Mouse (Mus musculus) kidney, adult 11 months (tissue): ENCODE data around the gene Ets1.

ENCODE experiments used
- DNase-seq: peaks from one replicate; pipeline ENCODE4 v3.0.0; 2022

The Ets1 gene

DNA sequence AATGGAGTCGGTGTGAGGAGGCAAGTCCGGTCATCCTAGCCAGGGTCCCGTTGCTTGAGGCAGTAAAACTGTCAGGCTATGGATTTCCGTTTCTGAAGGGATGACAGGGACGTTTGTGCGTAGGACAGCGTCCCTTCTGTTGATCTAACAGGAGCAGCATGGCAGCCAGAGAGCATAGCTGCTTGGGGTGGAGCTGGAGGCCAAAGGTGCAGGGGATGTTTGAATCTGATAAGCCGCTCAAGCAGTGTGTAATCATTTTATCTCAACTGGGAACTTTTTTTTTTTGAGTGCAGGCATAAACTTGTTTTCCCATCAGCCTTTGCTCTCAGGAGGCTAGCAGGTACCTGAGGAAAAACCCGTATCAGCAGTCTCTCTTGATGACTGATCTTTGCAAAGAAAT is 95.8 kb downstream of the Ets1 start:
- DNase-seq: no peak

DNA sequence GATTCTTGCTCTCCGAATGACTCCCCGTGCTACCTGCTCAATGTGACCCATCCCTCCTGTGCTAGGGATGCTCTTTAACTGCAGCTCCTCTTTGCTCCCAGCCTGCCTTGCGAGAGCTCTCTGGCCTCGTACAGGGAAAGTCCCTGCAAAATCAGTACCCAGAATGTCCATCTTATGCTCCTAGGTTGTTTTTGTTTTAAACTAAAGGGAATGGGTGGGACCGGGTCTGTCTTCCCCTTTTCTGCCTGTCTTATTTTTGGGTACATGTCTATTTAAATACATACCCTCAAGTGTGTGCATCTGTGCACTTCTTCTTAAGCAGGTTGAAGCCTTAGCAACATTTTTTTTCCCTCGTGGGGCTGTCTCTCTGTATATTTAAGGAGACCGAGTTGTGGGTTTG is 99.0 kb downstream of the Ets1 start:
- DNase-seq: no peak

DNA sequence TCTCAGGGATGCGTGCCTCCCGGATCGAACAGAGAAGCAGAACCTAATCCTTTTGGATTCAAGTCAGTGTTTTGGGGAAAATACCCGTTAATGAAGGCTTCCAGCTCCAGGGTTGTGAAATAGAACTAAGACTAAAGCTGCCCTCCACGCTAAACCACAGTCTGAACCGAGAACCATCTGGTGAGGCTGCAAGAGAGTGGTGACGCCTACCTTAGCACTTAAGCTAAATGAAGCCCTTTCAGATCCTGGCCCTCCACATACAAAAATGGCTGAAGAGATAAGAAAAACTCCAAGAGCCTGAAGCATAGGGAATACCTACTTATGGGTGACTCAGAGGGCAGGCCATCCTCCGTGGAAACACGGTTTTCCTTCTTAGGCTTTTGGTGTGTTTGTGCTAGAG is 100.0 kb downstream of the Ets1 start:
- no peak for DNase-seq

DNA sequence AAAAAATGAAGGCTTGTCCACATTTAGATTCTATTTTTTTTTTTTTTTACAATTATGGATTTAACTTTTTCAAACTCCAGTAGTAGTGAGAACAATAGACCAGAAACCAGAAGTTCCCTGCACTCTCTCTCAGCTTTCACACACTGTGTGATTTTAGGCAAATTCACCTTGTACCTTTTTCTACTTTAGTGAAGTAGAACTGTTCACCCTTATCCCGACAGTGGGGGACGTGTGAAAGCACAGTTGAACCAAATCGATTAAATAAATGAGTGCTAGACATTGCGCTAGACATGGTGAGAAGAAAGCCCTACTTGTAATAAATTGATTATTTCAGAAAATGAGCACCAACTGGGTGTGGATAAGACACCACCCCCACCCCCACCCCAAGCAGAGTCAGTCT is 104.0 kb downstream of the Ets1 start:
- DNase-seq: no peak

DNA sequence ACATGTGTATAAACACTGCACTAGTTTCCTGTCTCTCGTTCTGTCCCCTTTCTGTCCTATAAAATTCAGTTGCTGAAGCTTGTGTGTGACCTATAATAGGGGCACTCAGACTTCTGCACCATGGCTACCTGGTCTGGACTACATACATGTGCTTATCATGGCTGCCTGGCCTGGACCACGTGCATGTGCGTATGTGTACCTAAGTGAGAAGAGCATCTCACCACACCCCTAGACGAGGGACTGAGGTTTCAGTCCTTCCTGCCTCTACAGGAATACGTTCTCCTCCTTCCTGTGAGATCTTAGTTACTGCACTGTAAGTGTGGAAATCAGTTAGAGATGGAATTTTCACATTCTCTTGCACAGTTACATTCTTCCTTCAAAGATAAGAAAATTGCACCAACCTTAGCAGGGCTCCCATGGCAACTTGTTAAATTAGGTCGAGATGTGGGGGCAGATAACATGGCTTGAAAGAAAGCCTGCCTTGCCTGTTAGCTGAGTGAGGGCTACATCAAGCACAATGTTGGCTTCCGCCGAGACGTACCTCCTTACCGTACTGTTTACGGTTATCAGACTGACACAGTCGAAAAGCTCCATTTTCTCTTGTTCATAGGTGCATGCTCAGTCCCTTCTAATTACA is 104.8 kb downstream of the Ets1 start:
- DNase-seq: no peak

- DNase-seq: no peak
These were observed 105.7 kb downstream of the Ets1 start for GRCm38 (mm10) chr9:32741681-32742080.

- DNase-seq: peak; percentile 50
These were observed 107.1 kb downstream of the Ets1 start for GRCm38 (mm10) chr9:32743157-32743556.

DNA sequence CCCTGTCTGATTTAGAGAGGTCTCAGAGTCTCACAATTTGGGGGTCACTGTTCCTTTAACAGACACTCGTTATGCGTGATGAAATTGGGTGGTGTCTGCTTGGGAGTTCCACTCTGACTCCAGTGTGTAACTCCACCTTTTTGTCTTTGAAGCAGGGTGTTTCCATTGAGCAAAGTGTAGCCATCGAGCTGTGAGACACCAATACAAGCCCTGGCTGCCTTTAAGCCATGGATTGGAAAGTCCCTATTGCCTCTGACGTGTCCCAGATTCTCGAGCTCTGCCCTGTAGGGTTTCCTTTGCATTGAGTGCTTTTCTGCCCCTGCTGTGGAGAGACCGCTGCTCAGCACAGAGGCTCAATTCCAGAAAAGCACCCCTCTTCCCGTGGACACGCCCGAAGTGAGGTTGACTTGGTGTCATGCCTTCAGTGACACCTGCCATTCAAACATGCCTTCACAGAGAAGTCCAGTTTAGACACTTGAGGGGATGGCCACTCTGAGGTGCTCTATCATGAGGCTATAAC is 107.7 kb downstream of the Ets1 start:
- DNase-seq: no peak

GRCm38 (mm10) chr9:32744288-32744687 is 108.3 kb downstream of the Ets1 start:
- DNase-seq: no peak

- no peak for DNase-seq
These were observed 109.2 kb downstream of the Ets1 start for GRCm38 (mm10) chr9:32745079-32745763.

- DNase-seq: no peak
These were observed 110.0 kb downstream of the Ets1 start for GRCm38 (mm10) chr9:32745998-32746397.

GRCm38 (mm10) chr9:32746615-32747014 is 110.6 kb downstream of the Ets1 start:
- DNase-seq: no peak

- peak; percentile 42 for DNase-seq
These were observed 111.6 kb downstream of the Ets1 start for GRCm38 (mm10) chr9:32747624-32748023.

GRCm38 (mm10) chr9:32748552-32748951 is 112.5 kb downstream of the Ets1 start:
- DNase-seq: no peak

DNA sequence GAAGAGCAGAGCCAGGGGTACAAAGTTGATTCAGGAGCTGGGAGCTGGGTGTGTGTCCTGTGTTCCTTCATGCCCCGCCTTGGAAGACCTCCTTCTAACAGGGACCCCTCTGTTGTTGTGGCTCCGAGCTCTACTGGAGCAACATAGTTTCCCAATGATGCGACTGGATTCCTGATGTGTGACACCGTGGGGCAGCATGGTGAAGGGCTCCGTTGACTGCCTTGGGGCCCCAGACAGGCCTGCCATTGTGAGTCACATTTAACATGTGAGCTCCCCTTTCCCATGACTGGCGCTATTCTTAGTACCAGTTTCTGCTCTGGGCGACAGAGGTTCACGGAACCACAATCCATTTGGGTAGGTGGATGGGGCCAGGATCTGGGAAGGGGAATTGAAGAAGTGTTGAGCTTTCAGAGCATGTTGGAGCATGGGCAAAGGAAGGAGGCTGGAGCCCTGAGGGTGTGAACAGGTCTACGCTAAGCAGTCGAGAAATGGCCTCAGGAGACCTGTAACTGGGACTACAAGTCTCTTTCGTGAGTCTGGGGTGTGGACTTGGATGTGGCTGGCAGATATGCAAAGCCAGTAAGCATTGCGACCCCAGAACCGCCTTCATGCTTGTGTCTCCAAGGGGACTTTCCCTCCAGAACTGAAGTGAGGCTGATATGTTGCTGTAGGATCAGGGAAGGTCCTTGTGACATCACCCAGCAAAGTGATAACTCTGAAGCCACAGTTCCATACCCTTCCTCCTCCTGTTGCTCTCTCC is 113.9 kb downstream of the Ets1 start:
- no peak for DNase-seq

- no peak for DNase-seq
These were observed 116.6 kb downstream of the Ets1 start for GRCm38 (mm10) chr9:32752602-32753001.

DNA sequence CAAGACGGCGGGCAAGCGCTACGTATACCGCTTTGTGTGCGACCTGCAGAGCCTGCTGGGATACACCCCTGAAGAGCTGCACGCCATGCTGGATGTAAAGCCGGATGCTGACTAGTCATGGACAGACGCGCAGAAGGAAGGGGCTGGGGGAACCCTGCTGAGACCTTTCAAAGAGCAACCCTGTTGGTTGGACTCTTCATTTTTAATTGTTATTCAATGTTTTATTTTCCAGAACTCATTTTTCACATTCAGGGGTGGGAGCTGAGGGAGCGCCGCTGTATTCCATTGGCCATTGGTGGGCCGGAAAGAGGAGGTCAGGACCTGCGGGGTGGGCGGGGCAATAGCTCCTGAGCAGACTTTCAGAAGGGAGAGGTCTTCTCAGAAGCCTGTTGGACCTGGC is 118.3 kb downstream of the Ets1 start:
- DNase-seq: no peak

DNA sequence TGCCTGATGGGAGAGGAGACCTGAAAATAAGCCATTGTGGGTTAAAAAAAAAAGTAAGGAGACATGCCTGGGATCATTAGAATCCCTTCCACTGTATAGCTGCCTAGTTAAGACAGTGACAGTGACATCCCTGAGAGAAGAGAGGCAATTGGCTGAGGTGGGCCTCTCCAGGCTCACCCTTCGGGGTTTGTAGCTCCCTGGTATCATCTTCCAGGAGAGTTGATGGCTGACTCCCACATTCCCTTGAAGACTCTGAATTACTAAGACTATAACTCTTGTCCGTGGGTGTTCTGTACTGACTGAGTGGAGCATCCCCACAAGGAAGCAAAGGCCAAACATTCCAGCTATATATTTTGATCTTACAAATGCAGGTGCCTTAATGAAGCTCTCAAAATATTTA is 120.0 kb downstream of the Ets1 start:
- no peak for DNase-seq

GRCm38 (mm10) chr9:32758280-32758905 is 122.4 kb downstream of the Ets1 start:
- DNase-seq: no peak

DNA sequence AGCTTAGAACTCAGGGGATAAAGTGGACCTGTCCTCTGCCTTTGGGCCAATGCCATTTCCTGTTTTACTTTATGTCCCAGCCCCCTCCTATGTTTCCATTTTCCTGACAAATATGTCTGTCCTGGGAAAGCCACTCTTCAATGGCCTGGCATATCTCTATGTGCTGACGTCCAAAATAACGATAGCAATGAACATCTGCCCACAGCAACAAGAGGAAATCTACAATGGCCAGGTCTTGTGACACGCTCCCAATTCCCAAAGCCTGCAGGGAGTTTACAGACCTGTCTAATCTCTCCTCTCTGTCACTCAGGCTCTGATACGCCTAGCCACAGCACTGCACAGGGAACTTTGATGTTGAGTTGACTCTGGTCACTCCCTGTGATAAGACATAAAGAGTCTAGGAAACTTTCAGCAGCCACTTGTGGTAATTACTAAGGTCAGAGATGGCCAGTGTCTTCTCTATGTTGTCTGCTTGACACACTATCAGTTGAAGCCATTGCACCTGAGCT is 124.7 kb downstream of the Ets1 start:
- no peak for DNase-seq

DNA sequence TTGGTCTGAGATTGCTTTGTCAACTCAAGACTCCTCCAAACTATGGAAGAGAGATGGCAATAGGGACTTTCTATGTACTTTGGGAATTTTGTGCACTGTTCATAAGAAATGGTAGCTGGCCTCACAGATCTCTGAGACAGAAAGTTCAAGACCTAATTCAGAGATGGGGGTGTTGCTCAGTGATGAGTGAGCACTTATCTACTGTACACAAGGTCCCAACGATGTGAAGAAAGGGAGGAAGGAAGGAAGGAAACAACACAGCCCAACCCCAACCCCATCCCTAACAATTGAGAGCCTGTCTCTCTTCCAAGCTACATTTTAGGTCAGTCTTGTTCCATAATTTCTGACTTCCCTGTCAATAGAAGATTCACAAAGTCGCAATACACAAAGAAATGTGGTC is 125.3 kb downstream of the Ets1 start:
- no peak for DNase-seq

DNA sequence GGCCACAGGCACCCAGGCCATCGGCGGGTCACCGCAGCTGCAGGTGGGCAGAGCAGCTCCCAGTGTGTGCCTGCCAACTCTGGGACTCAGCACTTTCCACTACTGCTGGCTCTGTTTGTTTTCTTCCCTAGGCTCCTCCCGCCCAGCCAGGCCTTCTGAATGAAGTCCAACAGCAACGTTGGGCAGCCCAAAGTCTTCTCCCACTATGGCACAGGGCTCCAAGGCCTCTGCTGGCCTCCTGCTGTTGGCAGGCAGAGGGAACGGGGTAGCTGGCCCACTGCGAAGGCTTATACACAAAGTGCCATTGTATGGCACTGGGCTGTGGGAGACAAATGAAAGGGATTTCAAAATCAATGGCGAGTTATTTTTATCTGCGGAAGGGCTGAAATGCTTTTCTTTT is 128.4 kb downstream of the Ets1 start:
- no peak for DNase-seq

DNA sequence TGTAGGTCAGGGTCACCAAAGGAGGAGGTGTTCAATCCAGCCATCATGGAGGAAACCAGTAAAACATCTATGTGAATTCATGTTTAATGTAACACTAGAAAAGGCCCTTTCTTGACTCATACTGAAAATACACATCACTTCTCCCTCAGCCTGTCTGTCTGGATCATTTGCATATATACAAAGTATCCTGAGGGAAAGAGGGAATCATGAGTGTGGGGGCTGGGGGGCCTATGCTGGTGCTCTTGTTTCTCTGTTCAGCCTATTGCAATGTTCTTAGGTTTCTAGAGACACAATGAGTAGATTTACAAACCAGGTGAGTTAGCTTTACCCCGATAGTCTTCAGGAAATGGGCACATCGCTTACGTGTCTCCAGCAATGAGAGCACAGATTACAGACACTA is 129.1 kb downstream of the Ets1 start:
- no peak for DNase-seq
